Mouse (Mus musculus): ENCODE measurements at regions not wholly inside any gene's neighbourhood (a gene's known extent, or its start where the extent isn't known, plus 50 kb on each side); places are given as distances from the start of the nearest gene placed in this dataset.
A peak's percentile ranks its signal among the peaks of the same experiment; 100 is the strongest.

- no peak for DNase-seq (ENCODE audit: low read depth in 2 of 2, low spot score in 2 of 2)
Measured at GRCm38 (mm10) chr15:51635129-51635920, 2249.4 kb upstream of the Gm7489 start.

- DNase-seq (ENCODE audit: low read depth in 2 of 2, low spot score in 2 of 2): no peak
Measured at GRCm38 (mm10) chr15:51637570-51637969, 2247.1 kb upstream of the Gm7489 start.

- DNase-seq (ENCODE audit: low read depth in 2 of 2, low spot score in 2 of 2): no peak
Measured at GRCm38 (mm10) chr15:51643772-51644311, 2240.9 kb upstream of the Gm7489 start.

- no peak for DNase-seq (ENCODE audit: low read depth in 2 of 2, low spot score in 2 of 2)
Measured at GRCm38 (mm10) chr15:51646304-51646703, 2238.4 kb upstream of the Gm7489 start.

GRCm38 (mm10) chr15:51652497-51652896 lies 2232.2 kb upstream of the Gm7489 start:
- no peak for DNase-seq (ENCODE audit: low read depth in 2 of 2, low spot score in 2 of 2)

- no peak for DNase-seq (ENCODE audit: low read depth in 2 of 2, low spot score in 2 of 2)
Measured at GRCm38 (mm10) chr15:51657621-51658020, 2227.1 kb upstream of the Gm7489 start.

- no peak for DNase-seq (ENCODE audit: low read depth in 2 of 2, low spot score in 2 of 2)
Measured at GRCm38 (mm10) chr15:51668340-51668739, 2216.4 kb upstream of the Gm7489 start.

GRCm38 (mm10) chr15:51671667-51672372 lies 2212.9 kb upstream of the Gm7489 start:
- DNase-seq (ENCODE audit: low read depth in 2 of 2, low spot score in 2 of 2): no peak

- DNase-seq (ENCODE audit: low read depth in 2 of 2, low spot score in 2 of 2): no peak
Measured at GRCm38 (mm10) chr15:51673483-51673882, 2211.2 kb upstream of the Gm7489 start.

GRCm38 (mm10) chr15:51675291-51675690 lies 2209.4 kb upstream of the Gm7489 start:
- DNase-seq (ENCODE audit: low read depth in 2 of 2, low spot score in 2 of 2): no peak

- DNase-seq (ENCODE audit: low read depth in 2 of 2, low spot score in 2 of 2): no peak
Measured at GRCm38 (mm10) chr15:51676694-51677093, 2208.0 kb upstream of the Gm7489 start.

GRCm38 (mm10) chr15:51677266-51677665 lies 2207.4 kb upstream of the Gm7489 start:
- no peak for DNase-seq (ENCODE audit: low read depth in 2 of 2, low spot score in 2 of 2)

- DNase-seq (ENCODE audit: low read depth in 2 of 2, low spot score in 2 of 2): no peak
Measured at GRCm38 (mm10) chr15:51679186-51679902, 2205.4 kb upstream of the Gm7489 start.

GRCm38 (mm10) chr15:51680494-51680893 lies 2204.2 kb upstream of the Gm7489 start:
- DNase-seq (ENCODE audit: low read depth in 2 of 2, low spot score in 2 of 2): no peak

GRCm38 (mm10) chr15:51681191-51681590 lies 2203.5 kb upstream of the Gm7489 start:
- DNase-seq (ENCODE audit: low read depth in 2 of 2, low spot score in 2 of 2): no peak

- DNase-seq (ENCODE audit: low read depth in 2 of 2, low spot score in 2 of 2): no peak
Measured at GRCm38 (mm10) chr15:51682331-51682730, 2202.4 kb upstream of the Gm7489 start.

- no peak for DNase-seq (ENCODE audit: low read depth in 2 of 2, low spot score in 2 of 2)
Measured at GRCm38 (mm10) chr15:51687007-51687540, 2197.6 kb upstream of the Gm7489 start.

- DNase-seq (ENCODE audit: low read depth in 2 of 2, low spot score in 2 of 2): no peak
Measured at GRCm38 (mm10) chr15:51689498-51689897, 2195.2 kb upstream of the Gm7489 start.

- no peak for DNase-seq (ENCODE audit: low read depth in 2 of 2, low spot score in 2 of 2)
Measured at GRCm38 (mm10) chr15:51692671-51693070, 2192.0 kb upstream of the Gm7489 start.

GRCm38 (mm10) chr15:51696344-51697016 lies 2188.2 kb upstream of the Gm7489 start:
- peak; percentile 11 to 25 for DNase-seq (ENCODE audit: low read depth in 2 of 2, low spot score in 2 of 2)

- no peak for DNase-seq (ENCODE audit: low read depth in 2 of 2, low spot score in 2 of 2)
Measured at GRCm38 (mm10) chr15:51704198-51704597, 2180.5 kb upstream of the Gm7489 start.

All from CD8-positive naive resting alpha-beta T cell, adult 2 months (primary cell).